Mouse (Mus musculus) MEL (cell line): ENCODE results near the gene Arid3b. TPM values are rescaled to one million over a fixed set of nuclear protein-coding genes. Genes with fewer than 3 reads are reported as not detected.
A peak's percentile ranks its signal among the peaks of the same experiment; 100 is the strongest.

ENCODE experiments used
- DNase-seq: peaks from one replicate; pipeline ENCODE4 v3.0.0; 2011; ENCODE audit warnings: low read depth, low spot score
- H3K27ac ChIP-seq: 2 replicates; pipeline ENCODE4 v1.5.1; 2012; ENCODE audit warnings: low read depth, mild to moderate bottlenecking, control low read depth, low read length, moderate library complexity; ENCODE audit not compliant: control insufficient read depth
- H3K27me3 ChIP-seq, 2 experiments: fragments of 150-350 bp in 1 of 2; sonication (generic) in 1 of 2; 2 replicates each; pipeline ENCODE4 v1.6.1; 2012; ENCODE audit warnings: low read length in 2 of 2, mild to moderate bottlenecking in 2 of 2, improper control_type of control experiment in 1 of 2, moderate library complexity in 1 of 2; ENCODE audit not compliant: insufficient read depth in 2 of 2, control insufficient read depth in 1 of 2
- H3K36me3 ChIP-seq, 2 experiments: 2 replicates each; pipeline ENCODE4 v1.6.1; 2012 to 2014; ENCODE audit warnings: low read length in 2 of 2, improper control_type of control experiment in 1 of 2, inconsistent platforms in 1 of 2, mild to moderate bottlenecking in 1 of 2; ENCODE audit not compliant: insufficient read depth in 2 of 2, control insufficient read depth in 1 of 2
- H3K4me1 ChIP-seq, 2 experiments: fragments of 150-350 bp in 1 of 2; sonication (generic) in 1 of 2; 2 replicates each; pipeline ENCODE4 v1.6.1; 2012; ENCODE audit warnings: low read length in 2 of 2, improper control_type of control experiment in 1 of 2, mild to moderate bottlenecking in 1 of 2; ENCODE audit not compliant: insufficient read depth in 2 of 2, control insufficient read depth in 1 of 2
- H3K4me3 ChIP-seq, 2 experiments: fragments of 150-350 bp in 1 of 2; sonication (generic) in 1 of 2; 2 replicates each; pipeline ENCODE4 v1.5.1; 2012; ENCODE audit warnings: low read depth in 2 of 2, low read length in 2 of 2, mild to moderate bottlenecking in 2 of 2, moderate library complexity in 2 of 2, control low read depth in 1 of 2, improper control_type of control experiment in 1 of 2; ENCODE audit not compliant: control insufficient read depth in 1 of 2, insufficient read depth in 1 of 2
- H3K79me2 ChIP-seq: 2 replicates; pipeline ENCODE4 v1.6.1; 2012; ENCODE audit warnings: mild to moderate bottlenecking, low read length, moderate library complexity; ENCODE audit not compliant: control insufficient read depth, poor library complexity, insufficient read depth
- H3K9ac ChIP-seq: 2 replicates; pipeline ENCODE4 v1.6.1; 2012; ENCODE audit warnings: low read depth, mild to moderate bottlenecking, control low read depth, low read length, moderate library complexity; ENCODE audit not compliant: control insufficient read depth, poor library complexity, severe bottlenecking
- H3K9me3 ChIP-seq: fragments of 150-350 bp; sonication (generic); replicated peaks from 2 replicates; pipeline ENCODE4 v1.6.1; 2012; ENCODE audit warnings: mild to moderate bottlenecking, low read length, improper control_type of control experiment, moderate library complexity; ENCODE audit not compliant: insufficient read depth
- BHLHE40 ChIP-seq: IDR thresholded peaks from 2 replicates; pipeline ENCODE4 v1.6.1; 2012; ENCODE audit warnings: low read depth, mild to moderate bottlenecking, inconsistent platforms, low read length, improper control_type of control experiment, borderline replicate concordance
- CHD1 ChIP-seq: IDR thresholded peaks from 2 replicates; pipeline ENCODE4 v1.6.1; 2012; ENCODE audit warnings: low read depth, mild to moderate bottlenecking, inconsistent platforms, low read length, improper control_type of control experiment
- CHD2 ChIP-seq: IDR thresholded peaks from 2 replicates; pipeline ENCODE4 v1.6.1; 2011; ENCODE audit warnings: low read length, improper control_type of control experiment
- CTCF ChIP-seq, 3 experiments: IDR thresholded peaks in 2 of 3; conservative IDR thresholded peaks in 1 of 3; 2 replicates each; pipeline ENCODE4 v1.5.1; 2011 to 2012; ENCODE audit warnings: low read length in 3 of 3, low read depth in 2 of 3, mild to moderate bottlenecking in 2 of 3, improper control_type of control experiment in 1 of 3, inconsistent platforms in 1 of 3, mixed read lengths in 1 of 3, moderate library complexity in 1 of 3; ENCODE audit not compliant: control insufficient read depth in 1 of 3, insufficient read depth in 1 of 3, poor library complexity in 1 of 3, severe bottlenecking in 1 of 3
- E2F4 ChIP-seq: IDR thresholded peaks from 2 replicates; pipeline ENCODE4 v1.6.1; 2011; ENCODE audit warnings: low read depth, low read length, improper control_type of control experiment, borderline replicate concordance
- EP300 ChIP-seq, 2 experiments: IDR thresholded peaks; 2 replicates each; pipeline ENCODE4 v1.6.1; 2011; ENCODE audit warnings: improper control_type of control experiment in 2 of 2, low read length in 2 of 2, low read depth in 1 of 2, mild to moderate bottlenecking in 1 of 2
- GABPA ChIP-seq: IDR thresholded peaks from 2 replicates; pipeline ENCODE4 v1.6.1; 2012; ENCODE audit warnings: low read depth, mild to moderate bottlenecking, inconsistent platforms, low read length, improper control_type of control experiment, moderate library complexity
- JUND ChIP-seq: IDR thresholded peaks from 2 replicates; pipeline ENCODE4 v1.6.1; 2011; ENCODE audit warnings: low read depth, mild to moderate bottlenecking, improper control_type of control experiment, low read length
- MAFK ChIP-seq: IDR thresholded peaks from 2 replicates; pipeline ENCODE4 v1.6.1; 2011; ENCODE audit warnings: low read depth, mild to moderate bottlenecking, low read length, improper control_type of control experiment, borderline replicate concordance
- MAX ChIP-seq: IDR thresholded peaks from 2 replicates; pipeline ENCODE4 v1.6.1; 2011; ENCODE audit warnings: low read length, improper control_type of control experiment
- MEF2A ChIP-seq: IDR thresholded peaks from 2 replicates; pipeline ENCODE4 v1.6.1; 2014; ENCODE audit warnings: low read depth, mild to moderate bottlenecking, inconsistent platforms, low read length, improper control_type of control experiment; ENCODE audit not compliant: poor library complexity, insufficient replicate concordance, severe bottlenecking; ENCODE audit errors: extremely low read depth
- MYB ChIP-seq: IDR thresholded peaks from 2 replicates; pipeline ENCODE4 v1.6.1; 2011; ENCODE audit warnings: mild to moderate bottlenecking, low read depth, low read length, improper control_type of control experiment
- MYC ChIP-seq: IDR thresholded peaks from 2 replicates; pipeline ENCODE4 v1.6.1; 2011; ENCODE audit warnings: low read depth, mild to moderate bottlenecking, low read length, improper control_type of control experiment, moderate library complexity
- NELFE ChIP-seq: IDR thresholded peaks from 2 replicates; pipeline ENCODE4 v1.6.1; 2011; ENCODE audit warnings: low read depth, low read length, improper control_type of control experiment
- NRF1 ChIP-seq: IDR thresholded peaks from 2 replicates; pipeline ENCODE4 v1.6.1; 2014; ENCODE audit warnings: low read depth, mild to moderate bottlenecking, inconsistent platforms, low read length, improper control_type of control experiment, moderate library complexity; ENCODE audit not compliant: poor library complexity, insufficient read depth, severe bottlenecking
- POLR2AphosphoS2 ChIP-seq: IDR thresholded peaks from 2 replicates; pipeline ENCODE4 v1.6.1; 2011; ENCODE audit warnings: low read length, improper control_type of control experiment
- POLR2AphosphoS5 ChIP-seq: IDR thresholded peaks from 2 replicates; pipeline ENCODE4 v1.6.1; 2012; ENCODE audit warnings: low read depth, borderline replicate concordance, mild to moderate bottlenecking, inconsistent platforms, low read length, moderate library complexity, mixed read lengths
- RAD21 ChIP-seq: IDR thresholded peaks from 2 replicates; pipeline ENCODE4 v1.6.1; 2011; ENCODE audit warnings: mild to moderate bottlenecking, low read depth, low read length, improper control_type of control experiment
- SMC3 ChIP-seq: IDR thresholded peaks from 2 replicates; pipeline ENCODE4 v1.6.1; 2011; ENCODE audit warnings: low read depth, low read length, improper control_type of control experiment
- TAL1 ChIP-seq: IDR thresholded peaks from 2 replicates; pipeline ENCODE4 v1.6.1; 2012; ENCODE audit warnings: mild to moderate bottlenecking, inconsistent platforms, low read length, moderate library complexity, mixed read lengths
- TCF12 ChIP-seq: IDR thresholded peaks from 2 replicates; pipeline ENCODE4 v1.6.1; 2014; ENCODE audit warnings: low read depth, mild to moderate bottlenecking, inconsistent platforms, low read length, improper control_type of control experiment, moderate library complexity
- UBTF ChIP-seq: IDR thresholded peaks from 2 replicates; pipeline ENCODE4 v1.6.1; 2012; ENCODE audit warnings: low read depth, mild to moderate bottlenecking, inconsistent platforms, low read length, improper control_type of control experiment, moderate library complexity, borderline replicate concordance; ENCODE audit not compliant: insufficient read depth
- USF2 ChIP-seq, 2 experiments: IDR thresholded peaks; 2 replicates each; pipeline ENCODE4 v1.6.1; 2011 to 2012; ENCODE audit warnings: improper control_type of control experiment in 2 of 2, low read length in 2 of 2, borderline replicate concordance in 1 of 2, inconsistent platforms in 1 of 2, low read depth in 1 of 2, mild to moderate bottlenecking in 1 of 2; ENCODE audit not compliant: insufficient read depth in 1 of 2
- ZC3H11A ChIP-seq: IDR thresholded peaks from 2 replicates; pipeline ENCODE4 v1.6.1; 2012; ENCODE audit warnings: low read depth, mild to moderate bottlenecking, inconsistent platforms, low read length, improper control_type of control experiment
- ZKSCAN1 ChIP-seq: IDR thresholded peaks from 2 replicates; pipeline ENCODE4 v1.6.1; 2012; ENCODE audit warnings: low read depth, mild to moderate bottlenecking, inconsistent platforms, low read length, improper control_type of control experiment, moderate library complexity
- ZMIZ1 ChIP-seq: IDR thresholded peaks from 2 replicates; pipeline ENCODE4 v1.6.1; 2012; ENCODE audit warnings: low read depth, mild to moderate bottlenecking, inconsistent platforms, low read length, improper control_type of control experiment, moderate library complexity
- polyA plus RNA-seq, 2 experiments: library from polyadenylated mRNA; stranded (reverse) in 1 of 2; unstranded in 1 of 2; fragments of >175 nt in 1 of 2; fragments of >200 nt in 1 of 2; gene quantifications; 2 replicates each; pipeline versions ENCODE4 v1.2.1 to v1.2.4; 2012; ENCODE audit warnings: low replicate concordance in 2 of 2, low read depth in 1 of 2; ENCODE audit not compliant: insufficient read length in 2 of 2, insufficient read depth in 1 of 2, missing spikeins in 1 of 2
- total RNA-seq: library from RNA; depleted of rRNA; stranded (reverse); fragments of 300-350 nt; gene quantifications from 2 replicates; pipeline ENCODE4 v1.2.3, GENCODE M21; 2012

Arid3b gene
- total and polyA plus RNA-seq, 3 experiments, result 2.3 to 7.4 TPM; not detected in 1

DNA sequence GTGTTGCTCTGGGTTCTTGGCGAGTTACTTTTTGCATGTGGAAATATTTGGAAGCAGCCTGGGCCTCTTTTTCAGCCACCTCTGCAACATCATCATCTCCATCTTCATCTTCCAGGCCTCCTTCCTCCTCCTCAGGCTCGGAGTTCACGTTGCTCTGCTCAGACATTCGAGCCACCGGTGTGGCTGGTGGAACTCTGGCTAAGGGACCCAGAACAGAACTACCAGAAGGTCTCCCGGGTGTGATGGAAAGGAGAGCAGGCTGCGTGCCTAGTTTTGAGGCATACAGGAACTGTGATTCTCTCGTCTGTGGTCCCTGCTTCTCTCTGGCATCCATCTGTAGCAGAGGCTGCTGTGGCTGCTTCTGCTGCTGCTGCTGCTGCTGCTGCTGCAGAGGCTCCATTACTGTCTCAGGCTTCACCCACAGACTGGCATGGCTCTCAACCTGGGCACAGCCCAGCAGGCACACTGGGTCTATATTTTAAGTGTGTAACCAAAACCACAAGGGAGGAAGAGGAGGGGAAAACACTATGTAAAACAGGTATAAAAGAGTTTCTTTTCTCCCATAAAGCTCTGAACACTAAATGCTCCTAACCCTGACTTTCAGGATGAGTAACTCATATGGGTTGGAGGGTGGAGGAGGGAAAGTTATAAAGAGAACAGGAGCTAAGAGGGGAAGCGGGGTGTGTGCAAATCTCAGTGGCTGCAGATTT is 2.7 kb downstream of the Arid3b start:
- H3K4me1 ChIP-seq, result peaks cover 14 to 42% of the 10 kb centered on the region in 2 experiments

GRCm38 (mm10) chr9:57831267-57832082 is 5.1 kb downstream of the Arid3b start:
- peaks cover 0 to 32% of the 10 kb centered on the region in 2 experiments; a peak in 2 of 4 replicates for H3K36me3 ChIP-seq
- H3K4me1 ChIP-seq, result peaks cover 12 to 30% of the 10 kb centered on the region in 2 experiments
- H3K27me3 ChIP-seq, result no peaks in the 10 kb centered on the region
- H3K27ac ChIP-seq, result peak overlapping the region; percentile 20
- H3K4me3 ChIP-seq, result peak overlapping the region; percentile 5 to 35; a peak in 2 of 4 replicates
- H3K9me3 ChIP-seq, result no peaks in the 10 kb centered on the region
- H3K9ac ChIP-seq, result peak overlapping the region; percentile 5; the same call in 1 of the 2 replicates
- DNase-seq, result peak; percentile 99
- H3K79me2 ChIP-seq, result peaks cover under 1% of the 10 kb centered on the region; the same call in 1 of the 2 replicates
- TF ChIP-seq CHD1, result no peak
- no peak for TF ChIP-seq USF2 (IDR thresholded peaks at IDR 0.05; ENCODE audit: borderline replicate concordance in 1 of 2, insufficient read depth in 1 of 2, low read depth in 1 of 2, low read length in 2 of 2)
- no peak; the same call in 1 of the 2 replicates for TF ChIP-seq GABPA
- TF ChIP-seq ZC3H11A, result peak; percentile 11; the same call in 1 of the 2 replicates
- no peak for TF ChIP-seq UBTF
- no peak for TF ChIP-seq E2F4
- peak; percentile 88 for TF ChIP-seq MYC
- peak; percentile 88 for TF ChIP-seq TCF12
- no peak for TF ChIP-seq JUND
- TF ChIP-seq POLR2AphosphoS2, result peak; percentile 32; the same call in 1 of the 2 replicates
- no peak for TF ChIP-seq MYB
- TF ChIP-seq NELFE, result no peak
- TF ChIP-seq POLR2AphosphoS5, result no peak
- no peak for TF ChIP-seq RAD21
- peak; percentile 57 for TF ChIP-seq TAL1
- peak; percentile 96 for TF ChIP-seq MAFK
- peak; percentile 67 to 78 for TF ChIP-seq EP300 (IDR thresholded peaks at IDR 0.05; ENCODE audit: low read depth in 1 of 2, low read length in 2 of 2)
- 0 out of 2 replicates have a peak, but pooled peaks have one; percentile 26 for TF ChIP-seq MEF2A
- no peak for TF ChIP-seq SMC3
- TF ChIP-seq MAX, result peak; percentile 80
- TF ChIP-seq ZMIZ1, result no peak
- no peak for TF ChIP-seq ZKSCAN1
- no peak for TF ChIP-seq CTCF (IDR thresholded peaks at IDR 0.05 in 2 of 3, conservative IDR thresholded peaks at IDR 0.05 in 1 of 3; ENCODE audit: control insufficient read depth in 1 of 3, insufficient read depth in 1 of 3, low read depth in 2 of 3, low read length in 3 of 3, poor library complexity in 1 of 3, severe bottlenecking in 1 of 3)
- TF ChIP-seq BHLHE40, result peak; percentile 66; the same call in 1 of the 2 replicates
- no peak for TF ChIP-seq CHD2
- TF ChIP-seq NRF1, result no peak

More for the DNA sequence above, 2.7 kb downstream of the Arid3b start:
- Histone ChIP-seq H3K27ac (no peak overlapping the region), H3K27me3 (no peaks in the 10 kb centered on the region), H3K79me2 (peaks cover 1% of the 10 kb centered on the region; the same call in 1 of the 2 replicates), H3K36me3 (peaks cover 0 to 46% of the 10 kb centered on the region in 2 experiments; a peak in 2 of 4 replicates), H3K9me3 (no peaks in the 10 kb centered on the region), H3K9ac (no peak overlapping the region), H3K4me3 (no peak overlapping the region)
- DNase-seq, result no peak
- TF ChIP-seq GABPA, result no peak
